Mouse (Mus musculus): ENCODE data around the gene Tcf7l2.

DNA sequence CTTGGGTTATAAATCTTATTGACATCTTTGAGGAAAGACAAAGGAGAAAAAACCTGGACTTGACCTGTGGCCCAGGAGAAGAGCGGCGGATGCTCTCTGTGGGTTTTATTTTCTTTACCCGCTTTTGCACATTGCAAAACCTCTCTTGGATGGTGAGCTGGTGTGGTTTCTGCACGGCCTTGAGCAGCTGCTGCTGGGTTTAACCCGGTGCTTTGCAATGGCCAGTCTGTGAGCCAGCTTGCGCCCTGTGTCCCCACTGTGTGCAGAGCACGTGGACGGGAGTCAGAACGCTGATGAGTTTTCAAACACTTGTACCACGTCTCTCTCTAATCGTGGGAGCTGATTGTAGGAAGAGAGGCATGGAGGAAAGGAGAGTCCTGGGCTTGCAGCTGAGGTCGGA, 62.2 kb downstream of the Tcf7l2 start:
- no peak for TF ChIP-seq GATA1 (IDR thresholded peaks at IDR 0.05; ENCODE audit: low read length)
- TF ChIP-seq TAL1 (IDR thresholded peaks at IDR 0.05; ENCODE audit: low read length) = no peak
